Mouse (Mus musculus): ENCODE measurements at regions not wholly inside any gene's neighbourhood (a gene's known extent, or its start where the extent isn't known, plus 50 kb on each side); places are given as distances from the start of the nearest gene placed in this dataset.

- 45% methylated on average over 13 of the region's 13 CpGs for WGBS
- no peak overlapping the region for H3K27ac ChIP-seq (replicated peaks; ENCODE audit: insufficient read depth, low read depth, low read length)
- TF ChIP-seq CTCF (IDR thresholded peaks at IDR 0.05; ENCODE audit: low read depth, low read length), result no peak
- no peak for TF ChIP-seq POLR2A (IDR thresholded peaks at IDR 0.05; ENCODE audit: extremely low read depth, insufficient read depth, low read length)
- H3K9ac ChIP-seq (ENCODE audit: low read depth, low read length), result no peak overlapping the region
- H3K36me3 ChIP-seq (ENCODE audit: control insufficient read depth, insufficient read depth, low read length), result no peaks in the 10 kb centered on the region
- no peaks in the 10 kb centered on the region for H3K79me2 ChIP-seq (ENCODE audit: control insufficient read depth, insufficient read depth, low read length)
- no peak overlapping the region for H3K4me3 ChIP-seq (ENCODE audit: insufficient read depth, low read depth, low read length)
- DNase-seq (ENCODE audit: extremely low read depth, low read depth, low spot score), result peak; percentile 3
- no peaks in the 10 kb centered on the region for H3K4me1 ChIP-seq (ENCODE audit: control insufficient read depth, insufficient read depth, low read length)
- H3K27me3 ChIP-seq (ENCODE audit: control insufficient read depth, insufficient read depth, low read length), result peaks cover 3% of the 10 kb centered on the region; the same call in 1 of the 2 replicates
Measured at GRCm38 (mm10) chr4:137133789-137134188, 85.2 kb upstream of the Zbtb40 start.

GRCm38 (mm10) chr4:137130619-137131212 lies 82.1 kb upstream of the Zbtb40 start:
- 70% methylated on average over 7 of the region's 7 CpGs for WGBS
- Histone ChIP-seq H3K79me2 (ENCODE audit: control insufficient read depth, insufficient read depth, low read length) (no peaks in the 10 kb centered on the region), H3K4me3 (ENCODE audit: insufficient read depth, low read depth, low read length) (no peak overlapping the region), H3K4me1 (ENCODE audit: control insufficient read depth, insufficient read depth, low read length) (no peaks in the 10 kb centered on the region), H3K9ac (ENCODE audit: low read depth, low read length) (no peak overlapping the region), H3K27ac (replicated peaks; ENCODE audit: insufficient read depth, low read depth, low read length) (no peak overlapping the region), H3K27me3 (ENCODE audit: control insufficient read depth, insufficient read depth, low read length) (peaks cover 7% of the 10 kb centered on the region), H3K36me3 (ENCODE audit: control insufficient read depth, insufficient read depth, low read length) (no peaks in the 10 kb centered on the region)
- DNase-seq (ENCODE audit: extremely low read depth, low read depth, low spot score), result no peak
- TF ChIP-seq CTCF (IDR thresholded peaks at IDR 0.05; ENCODE audit: low read depth, low read length) (no peak), POLR2A (IDR thresholded peaks at IDR 0.05; ENCODE audit: extremely low read depth, insufficient read depth, low read length) (no peak)

DNA sequence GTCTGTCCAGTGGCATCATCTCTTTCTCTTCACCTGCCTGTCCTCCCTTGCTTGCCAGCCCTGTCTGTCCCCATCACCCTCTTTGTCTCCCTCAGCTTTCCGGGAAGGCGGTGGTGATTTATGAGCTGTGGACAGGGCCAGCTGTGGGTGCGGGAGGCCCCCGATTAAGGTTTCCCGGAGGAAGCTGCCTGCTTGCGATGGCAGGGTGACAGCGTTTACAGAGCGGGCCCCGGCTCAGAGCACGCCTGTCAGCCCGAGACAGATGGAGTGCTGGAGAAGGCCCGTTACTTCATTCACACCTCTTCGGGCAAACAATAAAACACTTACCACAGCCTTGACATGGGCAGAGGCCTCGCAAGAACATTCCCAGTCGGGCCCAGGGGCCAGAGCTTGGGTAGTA lies 79.6 kb upstream of the Zbtb40 start:
- no peak for TF ChIP-seq POLR2A (IDR thresholded peaks at IDR 0.05; ENCODE audit: extremely low read depth, insufficient read depth, low read length)
- DNase-seq (ENCODE audit: extremely low read depth, low read depth, low spot score), result no peak
- H3K79me2 ChIP-seq (ENCODE audit: control insufficient read depth, insufficient read depth, low read length), result no peaks in the 10 kb centered on the region
- no peak overlapping the region for H3K4me3 ChIP-seq (ENCODE audit: insufficient read depth, low read depth, low read length)
- 53% methylated on average over 15 of the region's 15 CpGs for WGBS
- H3K9ac ChIP-seq (ENCODE audit: low read depth, low read length), result no peak overlapping the region
- peaks cover 9% of the 10 kb centered on the region for H3K27me3 ChIP-seq (ENCODE audit: control insufficient read depth, insufficient read depth, low read length)
- H3K27ac ChIP-seq (replicated peaks; ENCODE audit: insufficient read depth, low read depth, low read length), result no peak overlapping the region
- H3K36me3 ChIP-seq (ENCODE audit: control insufficient read depth, insufficient read depth, low read length), result no peaks in the 10 kb centered on the region
- H3K4me1 ChIP-seq (ENCODE audit: control insufficient read depth, insufficient read depth, low read length), result no peaks in the 10 kb centered on the region

DNA sequence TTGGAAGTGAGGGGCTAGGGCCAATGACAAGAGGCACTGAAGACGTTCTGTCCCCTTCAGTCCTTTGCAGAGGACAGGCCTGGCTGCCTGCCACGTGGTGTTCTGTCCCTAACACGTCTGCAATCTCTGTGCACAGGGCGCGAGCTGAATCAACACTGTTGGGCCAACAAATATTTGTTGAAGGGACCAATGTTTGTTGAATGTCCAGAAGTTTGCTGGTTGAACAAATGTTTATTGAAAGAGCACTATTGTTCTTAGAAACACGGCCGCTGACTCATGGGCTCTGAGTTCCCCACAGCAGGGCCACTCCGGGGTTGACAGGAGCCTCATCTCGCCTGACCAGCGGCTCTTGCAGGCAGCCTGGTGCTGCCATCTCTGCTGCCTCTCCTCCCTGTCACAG lies 73.1 kb upstream of the Zbtb40 start:
- H3K79me2 ChIP-seq (ENCODE audit: control insufficient read depth, insufficient read depth, low read length), result no peaks in the 10 kb centered on the region
- no peak overlapping the region for H3K27ac ChIP-seq (replicated peaks; ENCODE audit: insufficient read depth, low read depth, low read length)
- DNase-seq (ENCODE audit: extremely low read depth, low read depth, low spot score), result peak; percentile 89
- peaks cover 5% of the 10 kb centered on the region for H3K27me3 ChIP-seq (ENCODE audit: control insufficient read depth, insufficient read depth, low read length)
- 13% methylated on average over 10 of the region's 10 CpGs for WGBS
- no peak overlapping the region for H3K4me3 ChIP-seq (ENCODE audit: insufficient read depth, low read depth, low read length)
- H3K4me1 ChIP-seq (ENCODE audit: control insufficient read depth, insufficient read depth, low read length), result peaks cover 2% of the 10 kb centered on the region
- TF ChIP-seq CTCF (IDR thresholded peaks at IDR 0.05; ENCODE audit: low read depth, low read length), result no peak
- TF ChIP-seq POLR2A (IDR thresholded peaks at IDR 0.05; ENCODE audit: extremely low read depth, insufficient read depth, low read length), result no peak
- H3K36me3 ChIP-seq (ENCODE audit: control insufficient read depth, insufficient read depth, low read length), result no peaks in the 10 kb centered on the region
- H3K9ac ChIP-seq (ENCODE audit: low read depth, low read length), result no peak overlapping the region

DNA sequence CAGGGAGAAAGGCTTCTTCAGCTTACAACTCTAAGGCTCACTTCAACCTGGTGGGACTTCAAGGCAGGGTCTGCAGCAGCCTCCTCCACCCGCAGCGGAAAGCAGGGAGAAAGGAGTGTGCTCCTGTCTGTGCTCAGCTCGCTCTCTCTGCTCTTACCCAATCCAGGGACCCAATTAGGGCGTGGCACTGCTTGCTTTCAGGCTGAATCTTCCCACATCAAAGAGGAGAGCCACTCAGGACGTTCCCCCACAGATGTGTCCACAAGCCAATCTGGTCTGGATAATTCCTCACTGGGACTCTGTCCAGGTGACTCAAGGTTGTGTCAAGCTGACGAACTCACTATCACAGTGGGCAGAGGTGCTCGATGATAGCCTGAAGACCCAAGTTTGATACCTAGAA lies 72.0 kb upstream of the Zbtb40 start:
- no peak for DNase-seq (ENCODE audit: extremely low read depth, low read depth, low spot score)
- H3K79me2 ChIP-seq (ENCODE audit: control insufficient read depth, insufficient read depth, low read length), result no peaks in the 10 kb centered on the region
- H3K9ac ChIP-seq (ENCODE audit: low read depth, low read length), result no peak overlapping the region
- no peaks in the 10 kb centered on the region for H3K36me3 ChIP-seq (ENCODE audit: control insufficient read depth, insufficient read depth, low read length)
- no peak overlapping the region for H3K27ac ChIP-seq (replicated peaks; ENCODE audit: insufficient read depth, low read depth, low read length)
- H3K27me3 ChIP-seq (ENCODE audit: control insufficient read depth, insufficient read depth, low read length), result peaks cover 5% of the 10 kb centered on the region; the same call in 1 of the 2 replicates
- no peak overlapping the region for H3K4me3 ChIP-seq (ENCODE audit: insufficient read depth, low read depth, low read length)
- TF ChIP-seq POLR2A (IDR thresholded peaks at IDR 0.05; ENCODE audit: extremely low read depth, insufficient read depth, low read length) (no peak), CTCF (IDR thresholded peaks at IDR 0.05; ENCODE audit: low read depth, low read length) (no peak)
- WGBS, result 28% methylated on average over 7 of the region's 7 CpGs
- peaks cover 2% of the 10 kb centered on the region for H3K4me1 ChIP-seq (ENCODE audit: control insufficient read depth, insufficient read depth, low read length)

- no peak for TF ChIP-seq CTCF (IDR thresholded peaks at IDR 0.05; ENCODE audit: low read depth, low read length)
- no peak for TF ChIP-seq POLR2A (IDR thresholded peaks at IDR 0.05; ENCODE audit: extremely low read depth, insufficient read depth, low read length)
- Histone ChIP-seq H3K27me3 (ENCODE audit: control insufficient read depth, insufficient read depth, low read length) (peaks cover 11% of the 10 kb centered on the region; the same call in 1 of the 2 replicates), H3K4me3 (ENCODE audit: insufficient read depth, low read depth, low read length) (no peak overlapping the region), H3K36me3 (ENCODE audit: control insufficient read depth, insufficient read depth, low read length) (no peaks in the 10 kb centered on the region), H3K79me2 (ENCODE audit: control insufficient read depth, insufficient read depth, low read length) (no peaks in the 10 kb centered on the region), H3K4me1 (ENCODE audit: control insufficient read depth, insufficient read depth, low read length) (peaks cover 2% of the 10 kb centered on the region), H3K27ac (replicated peaks; ENCODE audit: insufficient read depth, low read depth, low read length) (no peak overlapping the region), H3K9ac (ENCODE audit: low read depth, low read length) (no peak overlapping the region)
- WGBS, result 29% methylated on average over 10 of the region's 10 CpGs
- DNase-seq (ENCODE audit: extremely low read depth, low read depth, low spot score), result no peak
Measured at GRCm38 (mm10) chr4:137118332-137118715, 69.7 kb upstream of the Zbtb40 start.

Data from liver, adult 2 months (tissue).